Mouse (Mus musculus) forebrain, embryonic 16.5 days (tissue): ENCODE measurements at regions not wholly inside any gene's neighbourhood (a gene's known extent, or its start where the extent isn't known, plus 50 kb on each side); places are given as distances from the start of the nearest gene placed in this dataset.

Experiments used
- ATAC-seq: fragments of 200-750 bp; cut with Nextera tagmentation; 2 replicates; pipeline ENCODE4 v1.8.0; 2017; ENCODE audit warnings: mild to moderate bottlenecking, moderate library complexity
- H3K27ac ChIP-seq: fragments of 300-500 bp; sonication (generic); 2 replicates; pipeline ENCODE4 v1.5.1; 2014; ENCODE audit warnings: low read length, control low read depth
- H3K27me3 ChIP-seq: fragments of 300-500 bp; sonication (generic); replicated peaks from 2 replicates; pipeline ENCODE4 v1.6.1; 2014; ENCODE audit warnings: low read length; ENCODE audit not compliant: control insufficient read depth, insufficient read depth
- H3K36me3 ChIP-seq: fragments of 300-500 bp; sonication (generic); 2 replicates; pipeline ENCODE4 v1.6.1; 2014; ENCODE audit not compliant: control insufficient read depth, insufficient read depth
- H3K4me1 ChIP-seq: fragments of 300-500 bp; sonication (generic); replicated peaks from 2 replicates; pipeline ENCODE4 v1.6.1; 2014; ENCODE audit warnings: low read length; ENCODE audit not compliant: control insufficient read depth, insufficient read depth
- H3K4me2 ChIP-seq: fragments of 300-500 bp; sonication (generic); 2 replicates; pipeline ENCODE4 v1.6.1; 2014; ENCODE audit warnings: mild to moderate bottlenecking, low read length, control low read depth
- H3K4me3 ChIP-seq: fragments of 300-500 bp; sonication (generic); replicated peaks from 2 replicates; pipeline ENCODE4 v1.5.1; 2014; ENCODE audit warnings: mild to moderate bottlenecking, low read length, control low read depth
- H3K9ac ChIP-seq: fragments of 300-500 bp; sonication (generic); replicated peaks from 2 replicates; pipeline ENCODE4 v1.6.1; 2014; ENCODE audit warnings: low read depth, low read length, control low read depth
- H3K9me3 ChIP-seq: fragments of 300-500 bp; sonication (generic); 2 replicates; pipeline ENCODE4 v1.6.1; 2016; ENCODE audit warnings: low read length; ENCODE audit not compliant: control insufficient read depth
- WGBS: fragments of 180-500 bp; shearing (Covaris S2); extraction: QIAGEN DNeasy Blood & Tissue Kit; methylation state at CpG from one replicate; pipeline ENCODE4 v1.1.7; 2014; 5-methylcytosine and 5-hydroxymethylcytosine counted together

GRCm38 (mm10) chr2:116977771-116978600 lies 99.5 kb downstream of the Tmco5 start:
- Histone ChIP-seq H3K4me2 (no peak overlapping the region), H3K27me3 (no peaks in the 10 kb centered on the region), H3K4me3 (no peak overlapping the region), H3K9me3 (no peaks in the 10 kb centered on the region), H3K27ac (no peak overlapping the region), H3K36me3 (no peaks in the 10 kb centered on the region), H3K4me1 (peaks cover 23% of the 10 kb centered on the region), H3K9ac (no peak overlapping the region)
- ATAC-seq: no peak
- WGBS: 42% methylated on average over 10 of the region's 10 CpGs

- no peak for ATAC-seq
- Histone ChIP-seq H3K9ac (no peak overlapping the region), H3K4me3 (no peak overlapping the region), H3K36me3 (no peaks in the 10 kb centered on the region), H3K4me2 (no peak overlapping the region), H3K27me3 (no peaks in the 10 kb centered on the region), H3K27ac (no peak overlapping the region), H3K9me3 (no peaks in the 10 kb centered on the region), H3K4me1 (peaks cover 23% of the 10 kb centered on the region)
- WGBS: 72% methylated on average over 4 of the region's 4 CpGs
Observed at GRCm38 (mm10) chr2:116978809-116979208, 100.3 kb downstream of the Tmco5 start.

GRCm38 (mm10) chr2:116979561-116980391 lies 101.3 kb downstream of the Tmco5 start:
- H3K9ac ChIP-seq: no peak overlapping the region
- H3K27ac ChIP-seq: no peak overlapping the region
- WGBS: 6% methylated on average over 10 of the region's 10 CpGs

GRCm38 (mm10) chr2:116980692-116981091 lies 102.2 kb downstream of the Tmco5 start:
- Histone ChIP-seq H3K9me3 (no peaks in the 10 kb centered on the region), H3K4me3 (no peak overlapping the region), H3K4me1 (peaks cover 13% of the 10 kb centered on the region), H3K9ac (no peak overlapping the region), H3K27me3 (no peaks in the 10 kb centered on the region), H3K27ac (no peak overlapping the region), H3K36me3 (no peaks in the 10 kb centered on the region), H3K4me2 (no peak overlapping the region)
- ATAC-seq: no peak
- 49% methylated on average over 5 of the region's 5 CpGs for WGBS

More at GRCm38 (mm10) chr2:116979561-116980391, 101.3 kb downstream of the Tmco5 start:
- H3K27me3 ChIP-seq: no peaks in the 10 kb centered on the region
- ATAC-seq: no peak
- H3K4me2 ChIP-seq: no peak overlapping the region
- no peaks in the 10 kb centered on the region for H3K9me3 ChIP-seq
- no peak overlapping the region for H3K4me3 ChIP-seq
- H3K4me1 ChIP-seq: peaks cover 19% of the 10 kb centered on the region
- no peaks in the 10 kb centered on the region for H3K36me3 ChIP-seq

GRCm38 (mm10) chr2:116983351-116983750 lies 104.9 kb downstream of the Tmco5 start:
- 91% methylated on average over 5 of the region's 5 CpGs for whole genome bisulfite sequencing
- H3K27me3 ChIP-seq: no peaks in the 10 kb centered on the region
- ATAC-seq: no peak
- no peak overlapping the region for H3K27ac ChIP-seq
- H3K9me3 ChIP-seq: no peaks in the 10 kb centered on the region
- no peak overlapping the region for H3K4me2 ChIP-seq
- no peak overlapping the region for H3K9ac ChIP-seq
- no peak overlapping the region for H3K4me3 ChIP-seq
- no peaks in the 10 kb centered on the region for H3K36me3 ChIP-seq
- peaks cover 4% of the 10 kb centered on the region for H3K4me1 ChIP-seq

- no peaks in the 10 kb centered on the region for H3K36me3 ChIP-seq
Observed at GRCm38 (mm10) chr2:116983821-116984351, 105.4 kb downstream of the Tmco5 start.

GRCm38 (mm10) chr2:116984597-116984996 lies 106.1 kb downstream of the Tmco5 start:
- Histone ChIP-seq H3K9ac (no peak overlapping the region), H3K27ac (no peak overlapping the region), H3K9me3 (no peaks in the 10 kb centered on the region), H3K36me3 (no peaks in the 10 kb centered on the region), H3K27me3 (no peaks in the 10 kb centered on the region), H3K4me2 (no peak overlapping the region), H3K4me1 (peaks cover 4% of the 10 kb centered on the region), H3K4me3 (no peak overlapping the region)
- no peak for ATAC-seq
- WGBS: 83% methylated on average over 3 of the region's 3 CpGs

More at GRCm38 (mm10) chr2:116983821-116984351, 105.4 kb downstream of the Tmco5 start:
- Histone ChIP-seq H3K27me3 (no peaks in the 10 kb centered on the region), H3K4me2 (no peak overlapping the region), H3K4me1 (peaks cover 4% of the 10 kb centered on the region), H3K27ac (no peak overlapping the region), H3K9me3 (no peaks in the 10 kb centered on the region), H3K4me3 (no peak overlapping the region), H3K9ac (no peak overlapping the region)
- ATAC-seq: no peak
- 83% methylated on average over 10 of the region's 10 CpGs for WGBS

GRCm38 (mm10) chr2:116985549-116985948 lies 107.1 kb downstream of the Tmco5 start:
- no peak for ATAC-seq
- Histone ChIP-seq H3K4me1 (no peaks in the 10 kb centered on the region), H3K9ac (no peak overlapping the region), H3K4me3 (no peak overlapping the region), H3K36me3 (no peaks in the 10 kb centered on the region), H3K9me3 (no peaks in the 10 kb centered on the region), H3K4me2 (no peak overlapping the region), H3K27me3 (no peaks in the 10 kb centered on the region), H3K27ac (no peak overlapping the region)
- WGBS: 79% methylated on average over 5 of the region's 5 CpGs

- no peak for ATAC-seq
- no peak overlapping the region for H3K9ac ChIP-seq
- H3K27ac ChIP-seq: no peak overlapping the region
- H3K4me2 ChIP-seq: no peak overlapping the region
- no peaks in the 10 kb centered on the region for H3K27me3 ChIP-seq
- no peak overlapping the region for H3K4me3 ChIP-seq
- H3K9me3 ChIP-seq: no peaks in the 10 kb centered on the region
- WGBS: 90% methylated on average over 8 of the region's 8 CpGs
- H3K36me3 ChIP-seq: no peaks in the 10 kb centered on the region
- H3K4me1 ChIP-seq: no peaks in the 10 kb centered on the region
Observed at GRCm38 (mm10) chr2:116988953-116989674, 110.6 kb downstream of the Tmco5 start.
